Mouse (Mus musculus) left cerebral cortex, adult 18-20 months (tissue): ENCODE results near the gene Gm11037. TPM values are rescaled to one million over a fixed set of nuclear protein-coding genes. Genes with fewer than 3 reads are reported as not detected.

Experiments
- DNase-seq, 2 experiments: peaks; one replicate each; pipeline ENCODE4 v3.0.0; 2021 to 2022; ENCODE audit warnings: low spot score in 2 of 2, mixed read lengths in 1 of 2
- total RNA-seq, 2 experiments: library from RNA; stranded (reverse); gene quantifications; 2 replicates each; pipeline ENCODE4 v1.2.3; 2021

Gm11037 gene
- total RNA-seq, 2 experiments from 2014 or later, result not detected

DNA sequence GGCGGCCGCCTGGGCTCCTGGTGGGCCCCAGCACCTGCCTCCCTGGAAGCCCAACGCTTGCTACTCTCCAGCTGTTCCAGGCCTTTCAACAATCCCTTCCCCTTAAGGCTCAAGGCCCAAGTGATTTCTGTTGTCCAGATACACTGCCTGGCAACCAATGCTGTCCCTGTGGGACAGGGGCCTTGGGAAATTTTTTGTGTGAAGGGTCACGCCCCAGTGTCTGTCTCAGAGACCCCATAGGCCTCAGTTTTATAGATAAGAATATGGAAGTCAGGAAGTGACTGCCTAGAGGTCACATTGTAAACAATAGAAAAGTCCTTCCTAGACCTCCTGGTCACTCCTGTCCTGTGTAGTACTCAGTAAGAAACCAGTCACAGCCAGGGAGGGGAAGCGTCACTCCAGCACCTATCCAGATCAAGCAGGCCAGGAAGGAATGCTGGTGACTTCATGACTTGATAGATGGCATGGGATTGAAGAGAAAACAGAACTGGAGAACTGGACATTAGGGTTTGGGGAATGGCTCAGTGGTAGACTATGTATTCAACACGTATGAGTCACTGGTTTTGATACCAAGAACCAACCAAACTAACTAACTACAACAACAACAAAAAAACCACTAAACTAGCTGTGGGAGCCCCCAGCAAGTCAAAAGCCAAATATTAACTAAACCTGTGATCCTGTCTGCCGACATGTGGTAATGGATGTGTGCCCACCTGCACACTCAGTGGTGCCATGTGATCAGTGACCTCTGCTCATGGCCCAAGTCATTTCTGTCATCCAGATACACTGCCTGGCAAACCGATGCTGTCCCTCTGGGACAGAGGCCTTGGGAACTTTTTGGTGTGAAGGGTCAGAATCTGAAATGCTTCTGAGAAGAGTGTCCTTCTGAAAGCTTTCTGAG is 15.3 kb downstream of the Gm11037 start:
- DNase-seq, result no peak

- DNase-seq, result no peak
Observed at GRCm38 (mm10) chr2:131149254-131149578, 15.9 kb downstream of the Gm11037 start.

DNA sequence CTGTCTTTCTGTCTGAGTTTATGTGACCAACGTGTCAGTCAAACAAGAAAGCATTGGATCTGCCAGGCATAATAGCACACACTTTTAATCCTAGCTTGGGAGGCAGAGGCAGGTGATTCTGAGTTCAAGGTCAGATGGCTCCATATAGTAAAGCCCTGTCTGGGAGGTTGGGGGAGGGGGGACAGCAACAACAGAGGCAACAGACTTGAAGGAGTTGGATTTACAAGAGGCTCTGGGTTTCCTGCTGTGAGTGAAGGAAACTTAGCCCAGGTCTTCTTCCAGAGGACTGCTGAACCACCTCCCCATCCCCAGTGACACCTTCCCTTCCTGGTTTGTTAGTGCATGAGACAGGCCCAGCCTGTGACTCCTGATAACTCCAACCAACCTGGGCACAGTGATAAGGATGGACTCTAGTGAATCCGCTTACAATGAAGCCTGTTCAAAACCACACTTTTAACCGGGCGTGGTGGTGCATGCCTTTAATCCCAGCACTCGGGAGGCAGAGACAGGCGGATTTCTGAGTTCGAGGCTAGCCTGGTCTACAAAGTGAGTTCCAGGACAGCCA is 19.0 kb downstream of the Gm11037 start:
- no peak for DNase-seq

DNA sequence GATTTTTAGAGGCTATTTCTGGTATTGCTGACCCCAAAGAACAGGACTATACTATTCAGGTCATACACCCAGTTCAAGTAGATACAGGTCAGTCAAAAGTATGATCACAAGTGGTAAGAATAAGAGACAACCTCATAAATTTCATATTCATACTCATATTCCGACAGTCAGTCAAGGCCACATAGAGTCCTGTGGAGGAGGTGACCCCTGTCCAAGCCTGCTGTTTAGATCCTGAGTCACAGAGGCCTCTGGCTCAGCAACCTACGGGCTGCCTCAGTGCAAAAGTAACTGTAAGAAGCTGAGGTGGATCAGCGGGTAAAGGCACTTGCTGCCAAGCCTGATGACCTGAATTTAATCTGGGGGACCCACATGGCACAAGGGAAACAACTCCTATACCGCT is 20.7 kb downstream of the Gm11037 start:
- DNase-seq, result no peak

- no peak for DNase-seq
Observed at GRCm38 (mm10) chr2:131156987-131157386, 23.7 kb downstream of the Gm11037 start.

DNA sequence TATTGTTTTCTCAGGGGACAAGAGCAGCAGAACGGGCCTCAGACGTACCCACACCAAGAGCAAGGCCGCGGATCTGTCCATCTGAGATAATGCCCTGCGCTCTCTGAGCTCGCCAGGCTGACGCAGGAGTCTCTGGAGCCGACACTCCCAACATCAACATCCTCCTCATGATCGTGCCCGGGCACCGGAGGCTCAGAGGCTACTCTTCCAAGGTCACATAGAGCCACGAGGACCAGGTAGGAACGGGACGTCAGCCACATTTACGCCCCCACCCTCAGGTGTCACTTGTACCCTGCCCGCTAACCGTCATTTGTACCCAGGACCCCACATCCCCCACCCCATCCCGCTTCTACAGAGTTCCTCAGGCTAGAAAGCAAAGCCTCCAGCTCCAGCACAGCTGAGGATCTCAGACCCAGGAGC is 26.2 kb downstream of the Gm11037 start:
- DNase-seq, result no peak

- peak; percentile 93 to 98 for DNase-seq
Observed at GRCm38 (mm10) chr2:131159938-131160581, 26.8 kb downstream of the Gm11037 start, which contains the start of gene 1700037H04Rik. Gene 1700037H04Rik, minus strand, starts transcription at chr2:131160081.

- no peak for DNase-seq
Observed at GRCm38 (mm10) chr2:131160671-131161111, 27.4 kb downstream of the Gm11037 start.

- no peak for DNase-seq
Observed at GRCm38 (mm10) chr2:131163924-131164323, 30.6 kb downstream of the Gm11037 start.

- no peak for DNase-seq
Observed at GRCm38 (mm10) chr2:131166172-131166571, 32.9 kb downstream of the Gm11037 start.

DNA sequence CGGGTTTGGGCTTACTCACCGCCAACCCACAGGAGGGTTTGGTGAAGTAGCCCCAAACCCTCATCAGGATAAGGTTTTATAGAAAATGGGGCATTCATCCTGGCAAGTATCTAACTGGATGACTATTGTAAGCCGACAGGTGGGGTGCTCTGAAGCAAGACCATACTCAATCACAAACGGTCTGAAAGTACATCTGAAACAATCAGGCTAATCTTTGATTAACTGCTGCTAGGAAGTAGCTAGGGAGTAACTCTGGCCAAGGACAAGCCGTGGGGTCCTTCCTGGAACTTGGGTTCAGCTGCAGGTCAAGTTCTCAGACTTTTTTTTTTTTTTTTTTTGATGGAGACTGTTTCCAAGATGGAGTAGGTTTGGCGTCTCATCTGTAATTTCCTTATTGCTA is 34.7 kb downstream of the Gm11037 start:
- no peak for DNase-seq

DNA sequence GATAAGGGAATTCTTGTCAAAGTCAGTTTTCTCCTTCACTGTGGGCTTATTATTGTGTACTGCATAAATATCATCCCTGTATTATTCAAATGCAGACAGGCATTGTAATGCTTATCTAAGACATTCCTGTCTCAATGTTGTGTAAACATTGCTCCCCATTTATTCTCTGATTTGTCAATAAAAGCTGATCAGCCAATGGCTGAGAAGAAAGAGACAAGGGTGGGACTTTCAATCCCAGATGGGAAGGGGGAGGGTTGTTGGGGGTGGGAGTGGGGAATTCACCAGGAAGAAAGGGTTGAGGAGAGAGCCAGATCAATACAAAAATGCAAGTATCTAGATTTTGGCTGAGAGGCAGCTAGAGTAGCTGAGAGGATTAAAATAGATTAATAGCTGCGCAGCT is 35.6 kb downstream of the Gm11037 start:
- DNase-seq, result no peak

DNA sequence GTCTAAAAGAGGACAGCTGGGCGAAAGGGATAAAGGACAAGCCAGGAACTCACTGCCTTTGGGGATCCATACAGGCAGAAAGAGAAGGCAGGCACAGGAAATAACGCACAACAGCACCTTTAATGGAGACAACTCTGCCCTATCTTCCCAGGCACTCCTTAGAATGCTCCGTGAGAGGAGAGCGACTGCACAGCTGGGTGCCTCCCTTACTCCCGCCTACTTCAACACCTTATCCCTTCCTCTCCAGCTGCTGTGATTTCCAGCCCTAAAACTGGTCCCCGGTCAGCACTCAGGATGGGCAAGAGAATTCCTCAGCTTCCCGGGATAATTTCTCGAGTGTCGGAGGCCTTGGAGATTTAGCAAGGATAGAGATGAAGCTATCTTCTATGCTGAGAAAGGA is 37.6 kb downstream of the Gm11037 start:
- DNase-seq, result no peak

- DNase-seq, result peak; percentile 77 to 79
Observed at GRCm38 (mm10) chr2:131171401-131172104, 38.3 kb downstream of the Gm11037 start.

- no peak for DNase-seq
Observed at GRCm38 (mm10) chr2:131172322-131172721, 39.0 kb downstream of the Gm11037 start.

DNA sequence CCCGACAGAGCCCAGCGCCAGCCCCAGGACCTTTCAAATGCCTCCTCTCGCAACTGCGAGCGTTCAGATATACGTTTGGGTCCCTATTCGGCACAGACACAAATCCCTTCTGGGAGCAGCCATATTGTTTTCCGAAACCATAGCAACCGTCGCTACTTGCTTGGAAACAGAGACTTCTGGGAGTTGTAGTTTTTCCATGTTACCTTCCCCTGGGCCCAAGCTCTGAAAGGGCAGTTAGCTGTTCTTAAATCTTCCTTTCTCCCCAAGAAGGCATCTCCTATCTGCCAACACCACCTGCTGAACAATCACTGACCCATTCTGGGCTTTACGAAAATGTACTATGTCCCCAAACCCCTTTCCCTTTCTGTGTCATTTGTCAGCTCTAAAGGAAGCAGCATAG is 41.4 kb downstream of the Gm11037 start:
- peak; percentile 59 to 68 for DNase-seq

DNA sequence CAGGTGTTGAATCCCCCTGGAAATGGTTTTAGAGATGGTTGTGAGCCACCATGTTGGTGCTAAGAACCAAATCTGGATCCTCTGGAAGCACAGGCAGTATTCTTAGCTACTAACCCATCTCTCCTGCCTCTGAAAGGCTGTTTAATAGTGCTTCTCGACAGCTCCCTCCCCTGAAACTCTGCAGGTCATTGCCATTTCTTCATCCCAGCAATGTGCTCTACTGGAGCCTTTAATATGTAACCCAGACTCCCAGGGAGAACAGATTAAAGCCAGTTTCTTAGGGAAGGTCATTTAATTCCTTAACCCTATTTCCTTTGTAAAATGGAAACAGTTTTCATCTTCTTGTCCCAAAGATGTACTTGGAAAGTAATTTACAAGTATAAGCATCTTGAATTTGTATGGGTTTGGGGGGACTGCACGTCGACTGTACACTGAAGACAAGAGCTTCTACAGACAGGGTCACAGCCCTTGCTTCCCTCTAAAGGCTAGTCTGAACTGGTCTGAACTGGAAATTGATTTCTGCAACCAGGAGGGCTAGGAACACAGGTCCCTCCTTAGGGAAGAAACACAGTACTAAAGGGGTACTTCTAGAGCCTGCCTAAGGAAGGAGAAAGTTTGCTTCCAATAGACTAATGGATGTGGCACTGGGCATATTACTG is 42.1 kb downstream of the Gm11037 start:
- DNase-seq, result no peak

GRCm38 (mm10) chr2:131175945-131176309 is 42.6 kb downstream of the Gm11037 start:
- DNase-seq, result no peak

DNA sequence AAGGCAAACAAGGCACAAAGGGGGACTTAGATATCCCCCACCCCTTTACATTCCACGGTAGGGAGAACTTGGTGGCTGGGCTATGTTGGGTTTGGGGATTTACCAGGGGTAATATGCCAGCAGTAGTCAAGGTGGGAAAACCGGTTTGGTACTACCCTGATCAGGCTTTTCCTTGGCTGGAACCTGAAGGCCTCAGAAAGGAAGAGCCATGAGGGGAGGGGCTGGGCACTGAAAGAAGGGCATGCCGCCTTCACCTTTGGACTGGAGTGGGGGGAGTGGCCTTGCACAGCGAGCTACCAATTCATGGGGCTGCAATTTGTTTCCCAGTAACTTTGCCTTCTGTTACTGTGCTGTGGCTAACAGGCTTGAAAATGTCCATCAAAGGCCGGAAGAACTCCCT is 43.2 kb downstream of the Gm11037 start:
- no peak for DNase-seq

- DNase-seq, result no peak
Observed at GRCm38 (mm10) chr2:131177932-131178331, 44.6 kb downstream of the Gm11037 start.

DNA sequence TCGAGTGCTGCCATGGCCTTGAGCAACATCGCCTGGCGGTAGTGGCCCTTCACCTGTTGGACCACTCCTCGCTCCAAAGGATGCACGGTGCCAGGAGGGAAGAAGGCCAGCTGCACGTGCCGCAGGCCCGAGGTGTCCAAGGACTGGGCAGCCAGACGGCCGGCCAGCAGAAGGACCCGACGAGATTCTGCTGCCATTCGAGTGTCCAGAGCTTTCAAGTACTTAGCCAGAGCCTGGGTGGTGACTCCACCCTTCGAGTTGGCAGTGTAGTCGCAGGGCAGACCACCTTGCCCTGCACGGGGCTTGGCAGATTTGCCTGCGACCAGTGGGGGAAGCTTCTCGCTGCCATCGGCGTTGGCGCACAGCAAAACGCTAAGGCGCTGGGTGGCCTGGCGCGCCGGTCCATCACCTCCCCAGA is 45.5 kb downstream of the Gm11037 start:
- peak in 1 of 2 experiments; percentile 23 for DNase-seq
